ENCODE assay signal across 12 mouse cellular contexts in the genomic region with DNA sequence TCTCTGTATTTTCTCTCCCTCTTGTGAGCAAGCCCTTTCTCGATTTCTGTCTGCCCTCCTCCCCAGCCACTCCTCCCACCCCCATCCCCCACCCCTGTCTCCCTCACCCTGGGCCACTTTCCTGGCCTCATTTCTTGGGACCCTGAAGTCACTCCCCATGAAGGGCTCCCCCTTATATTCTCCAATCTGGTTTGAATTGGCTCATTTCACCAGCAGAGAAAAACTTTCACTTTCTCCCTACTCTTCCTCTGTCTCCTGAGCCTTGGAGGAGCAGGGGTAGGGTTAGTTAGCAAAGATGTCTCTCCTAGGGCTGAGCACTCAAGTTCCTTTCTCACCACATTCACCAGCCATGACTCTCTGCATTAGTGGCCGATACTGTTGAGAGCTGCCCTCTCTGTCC.
A peak's percentile ranks its signal among the peaks of the same experiment; 100 is the strongest.
DNase-seq lines count a peak whose midpoint lies in the region; ATAC-seq and TF ChIP-seq lines count a peak whose summit lies in the region.
"Had no signal": no experiment of that assay in that cellular context is flagged by ENCODE, and none has a peak within 500 bp of the region (broad histone marks: within the 10 kb centered on the region; RNA-seq: fewer than 3 reads in every experiment).

No protein-coding gene starts in this region.

- TF ChIP-seq EP300 in lung, postnatal 0 days (IDR thresholded peaks at IDR 0.05), result no peak

- peaks cover 24% of the 10 kb centered on the region; the same call in 1 of the 2 replicates for H3K4me1 ChIP-seq in kidney, adult 2 months (ENCODE audit: control insufficient read depth, insufficient read depth, low read length)
- H3K4me1 ChIP-seq in lung, postnatal 0 days (ENCODE audit: insufficient read depth, low read depth, low read length), result peaks cover 6% of the 10 kb centered on the region; the same call in 1 of the 2 replicates

- H3K36me3 ChIP-seq in kidney, adult 2 months (ENCODE audit: control insufficient read depth, insufficient read depth, low read length), result no peaks in the 10 kb centered on the region
- H3K36me3 ChIP-seq in lung, postnatal 0 days (ENCODE audit: insufficient read depth, low read length), result no peaks in the 10 kb centered on the region
- H3K36me3 ChIP-seq: embryonic facial prominence, embryonic 13.5 days; liver, embryonic 15.5 days had no signal

- no peaks in the 10 kb centered on the region for H3K27me3 ChIP-seq in kidney, adult 2 months (replicated peaks; ENCODE audit: control insufficient read depth, insufficient read depth, low read length)
- no peaks in the 10 kb centered on the region for H3K27me3 ChIP-seq in lung, postnatal 0 days (replicated peaks; ENCODE audit: insufficient read depth, low read length)
- H3K27me3 ChIP-seq: embryonic facial prominence, embryonic 13.5 days; liver, embryonic 15.5 days had no signal

- 34% methylated on average over 2 of the region's 2 CpGs for WGBS in kidney, adult 2 months
- 26% methylated on average over 2 of the region's 2 CpGs for WGBS in lung, postnatal 0 days

- no peak for TF ChIP-seq CTCF in gastrocnemius, adult 2 months (IDR thresholded peaks at IDR 0.05)
- TF ChIP-seq CTCF in kidney, adult 2 months (conservative IDR thresholded peaks at IDR 0.05; ENCODE audit: insufficient read depth, insufficient read length, low read depth, low read length), result no peak
- TF ChIP-seq CTCF in lung, postnatal 0 days (IDR thresholded peaks at IDR 0.05), result no peak

- no peaks in the 10 kb centered on the region for H3K9me3 ChIP-seq in lung, postnatal 0 days (ENCODE audit: low read length)
- H3K9me3 ChIP-seq: embryonic facial prominence, embryonic 13.5 days; liver, embryonic 15.5 days had no signal

- ATAC-seq in lung, postnatal 0 days, result no peak
- ATAC-seq: forebrain, embryonic 16.5 days had no signal

- no peak for TF ChIP-seq POLR2A in kidney, adult 2 months (IDR thresholded peaks at IDR 0.05; ENCODE audit: low read depth, low read length)

- no peak for DNase-seq in gastrocnemius, adult 2 months
- DNase-seq in gastrocnemius, postnatal 25 days, result no peak
- DNase-seq in kidney, adult 2 months, result no peak
- DNase-seq in kidney, postnatal 14 days, result no peak
- DNase-seq in lung, postnatal 0 days (ENCODE audit: low spot score), result no peak
- DNase-seq in lung, adult 18-20 months, result no peak
- peak; percentile 26 for DNase-seq in testis, postnatal 10 days (ENCODE audit: low spot score)
- DNase-seq in gastrocnemius, adult 8-10 months (ENCODE audit: low spot score in 2 of 2), result no peak
- DNase-seq: cerebellum, postnatal 14 days had no signal

- no peak overlapping the region for H3K4me2 ChIP-seq in lung, postnatal 0 days (replicated peaks; ENCODE audit: low read depth, low read length)
- H3K4me2 ChIP-seq: embryonic facial prominence, embryonic 13.5 days had no signal

- no peak overlapping the region for H3K9ac ChIP-seq in lung, postnatal 0 days (replicated peaks; ENCODE audit: low read depth)
- H3K9ac ChIP-seq: embryonic facial prominence, embryonic 13.5 days; liver, embryonic 15.5 days had no signal

- intact Hi-C loops in gastrocnemius, adult 2 months (cut with DNase I), result loop anchor here (1.0 kb wide), 1 partner anchor 256 kb away; no protein-coding TSS in a partner anchor

- no peak overlapping the region for H3K4me3 ChIP-seq in gastrocnemius, adult 2 months
- H3K4me3 ChIP-seq in kidney, adult 2 months (ENCODE audit: insufficient read depth, low read depth, low read length), result no peak overlapping the region
- H3K4me3 ChIP-seq in lung, postnatal 0 days (ENCODE audit: low read depth, low read length), result no peak overlapping the region
- H3K4me3 ChIP-seq: embryonic facial prominence, embryonic 13.5 days; liver, embryonic 15.5 days had no signal

- peak overlapping the region; percentile 88 for H3K27ac ChIP-seq in gastrocnemius, adult 2 months
- 0 out of 2 replicates have a peak overlapping the region, but pooled peaks have one; percentile 43 for H3K27ac ChIP-seq in kidney, adult 2 months (ENCODE audit: insufficient read depth, low read depth, low read length)
- H3K27ac ChIP-seq in lung, postnatal 0 days (ENCODE audit: low read length), result peak overlapping the region; percentile 89
- H3K27ac ChIP-seq: embryonic facial prominence, embryonic 13.5 days had no signal
